Mouse (Mus musculus): ENCODE data around the gene Olfr711.
"Not testable (repeated sequence)": the region's sequence is repeated elsewhere in the genome, so short reads cannot be mapped to it uniquely, and the experiment has no call there.

GRCm38 (mm10) chr7:106920961-106921360 lies 54.3 kb downstream of the Olfr711 start:
- TF ChIP-seq ZC3H11A (IDR thresholded peaks at IDR 0.05; ENCODE audit: borderline replicate concordance, low read depth, low read length); MAFK (IDR thresholded peaks at IDR 0.05; ENCODE audit: insufficient read depth, low read depth, low read length); ZNF384 (IDR thresholded peaks at IDR 0.05; ENCODE audit: low read depth, low read length); CHD2 (IDR thresholded peaks at IDR 0.05; ENCODE audit: low read depth, low read length): not testable (repeated sequence)
